Comparison of ENCODE assay signal across 20 mouse cellular contexts in genomic region chr11:78571854-78572253, GRCm38 (mm10). TPM values are rescaled to one million over a fixed set of nuclear protein-coding genes. Genes with fewer than 3 reads are reported as not detected.
DNase-seq lines count a peak whose midpoint lies in the region; ATAC-seq and TF ChIP-seq lines count a peak whose summit lies in the region.
"Had no signal": no experiment of that assay in that cellular context is flagged by ENCODE, and none has a peak within 500 bp of the region (broad histone marks: within the 10 kb centered on the region; RNA-seq: fewer than 3 reads in every experiment).

No protein-coding gene starts in this region.

- TF ChIP-seq POLR2A in MEL (IDR thresholded peaks at IDR 0.05; ENCODE audit: control insufficient read depth in 1 of 2, insufficient read depth in 1 of 2, low read depth in 1 of 2, low read length in 2 of 2, poor library complexity in 1 of 2), result no peak
- TF ChIP-seq POLR2A in cortical plate, adult 2 months (IDR thresholded peaks at IDR 0.05; ENCODE audit: extremely low read depth, insufficient read depth, low read length), result no peak

- no peak overlapping the region for H3K4me3 ChIP-seq in left cerebral cortex, adult 2 months
- no peak overlapping the region for H3K4me3 ChIP-seq in MEL (ENCODE audit: control insufficient read depth in 1 of 2, insufficient read depth in 1 of 2, low read depth in 2 of 2, low read length in 2 of 2)
- no peak overlapping the region for H3K4me3 ChIP-seq in cortical plate, adult 2 months (ENCODE audit: insufficient read depth, low read length)
- H3K4me3 ChIP-seq in midbrain, embryonic 14.5 days (replicated peaks; ENCODE audit: low read depth, low read length), result no peak overlapping the region
- H3K4me3 ChIP-seq: embryonic facial prominence, embryonic 10.5 days; erythroblast, embryonic 14.5 days; forebrain, embryonic 15.5 days; heart, embryonic 12.5 days; hindbrain, embryonic 15.5 days had no signal

- H3K27ac ChIP-seq in left cerebral cortex, adult 2 months, result peak overlapping the region; percentile 56
- H3K27ac ChIP-seq in MEL (ENCODE audit: control insufficient read depth, low read depth, low read length), result peak overlapping the region; percentile 26; the same call in 1 of the 2 replicates
- H3K27ac ChIP-seq in cortical plate, adult 2 months (ENCODE audit: insufficient read depth, low read length), result peak overlapping the region; percentile 89
- H3K27ac ChIP-seq in midbrain, embryonic 14.5 days (replicated peaks; ENCODE audit: low read depth, low read length), result no peak overlapping the region
- H3K27ac ChIP-seq: embryonic facial prominence, embryonic 10.5 days; forebrain, embryonic 15.5 days; hindbrain, embryonic 15.5 days had no signal

- H3K4me1 ChIP-seq in MEL (ENCODE audit: control insufficient read depth in 1 of 2, insufficient read depth in 2 of 2, low read length in 2 of 2), result peaks cover 15% of the 10 kb centered on the region in 2 experiments
- peaks cover 7% of the 10 kb centered on the region for H3K4me1 ChIP-seq in cortical plate, adult 2 months (ENCODE audit: control insufficient read depth, insufficient read depth, low read length)
- H3K4me1 ChIP-seq in midbrain, embryonic 14.5 days (ENCODE audit: control insufficient read depth, insufficient read depth, low read length), result no peaks in the 10 kb centered on the region
- H3K4me1 ChIP-seq: embryonic facial prominence, embryonic 10.5 days; forebrain, embryonic 15.5 days; hindbrain, embryonic 15.5 days had no signal

- ATAC-seq in midbrain, embryonic 14.5 days (ENCODE audit: low FRiP score, low TSS enrichment), result no peak
- ATAC-seq: CD4-positive, CD25-positive, alpha-beta regulatory T cell, adult 4 months; forebrain, embryonic 15.5 days; intestine, embryonic 16.5 days had no signal

- H3K4me2 ChIP-seq in midbrain, embryonic 14.5 days (ENCODE audit: low read length), result no peak overlapping the region
- H3K4me2 ChIP-seq: forebrain, embryonic 15.5 days; heart, embryonic 12.5 days; hindbrain, embryonic 15.5 days had no signal

- H3K36me3 ChIP-seq in MEL (ENCODE audit: control insufficient read depth in 1 of 2, insufficient read depth in 2 of 2, low read length in 2 of 2), result peaks cover 0 to 17% of the 10 kb centered on the region in 2 experiments
- H3K36me3 ChIP-seq in midbrain, embryonic 14.5 days (ENCODE audit: control insufficient read depth, insufficient read depth, low read length), result peaks cover 68% of the 10 kb centered on the region

- TF ChIP-seq CTCF in left cerebral cortex, adult 2 months (IDR thresholded peaks at IDR 0.05), result no peak
- no peak for TF ChIP-seq CTCF in MEL (IDR thresholded peaks at IDR 0.05 in 2 of 3, conservative IDR thresholded peaks at IDR 0.05 in 1 of 3; ENCODE audit: control insufficient read depth in 1 of 3, insufficient read depth in 1 of 3, low read depth in 2 of 3, low read length in 3 of 3, poor library complexity in 1 of 3, severe bottlenecking in 1 of 3)
- no peak for TF ChIP-seq CTCF in cortical plate, adult 2 months (IDR thresholded peaks at IDR 0.05; ENCODE audit: extremely low read depth, insufficient read depth, low read length)

- no peaks in the 10 kb centered on the region for H3K9me3 ChIP-seq in MEL (replicated peaks; ENCODE audit: insufficient read depth, low read length)
- H3K9me3 ChIP-seq in midbrain, embryonic 14.5 days (ENCODE audit: control insufficient read depth, low read length), result no peaks in the 10 kb centered on the region
- H3K9me3 ChIP-seq: embryonic facial prominence, embryonic 10.5 days; forebrain, embryonic 15.5 days; G1E; heart, embryonic 12.5 days; hindbrain, embryonic 15.5 days had no signal

- H3K9ac ChIP-seq in MEL (ENCODE audit: control insufficient read depth, low read depth, low read length, poor library complexity, severe bottlenecking), result no peak overlapping the region
- H3K9ac ChIP-seq in midbrain, embryonic 14.5 days (replicated peaks; ENCODE audit: low read length), result no peak overlapping the region
- H3K9ac ChIP-seq: forebrain, embryonic 15.5 days; heart, embryonic 12.5 days; hindbrain, embryonic 15.5 days had no signal

- 94% methylated on average over 6 of the region's 6 CpGs for WGBS in midbrain, embryonic 14.5 days

- DNase-seq in left cerebral cortex, adult 2 months (ENCODE audit: extremely low spot score in 1 of 2, low spot score in 2 of 2), result no peak
- DNase-seq in left cerebral cortex, adult 9 months (ENCODE audit: low spot score in 2 of 2), result no peak
- peak; percentile 87 for DNase-seq in MEL (ENCODE audit: low read depth, low spot score)
- DNase-seq in spleen, adult 18-20 months, result no peak
- no peak for DNase-seq in urinary bladder, postnatal 14 days (ENCODE audit: low spot score)
- no peak for DNase-seq in midbrain, embryonic 14.5 days
- DNase-seq: adrenal gland, postnatal 10 days; cerebellum, adult 11-12 months; cerebellum, adult 9-10 months; cerebellum, postnatal 36 days; gastrocnemius, postnatal 14 days had no signal

- no peak for TF ChIP-seq RAD21 in MEL (IDR thresholded peaks at IDR 0.05; ENCODE audit: low read depth, low read length)

- intact Hi-C loops in left cerebral cortex, adult 2 months (cut with DNase I), result no loop called here

- no peaks in the 10 kb centered on the region for H3K79me2 ChIP-seq in MEL (ENCODE audit: control insufficient read depth, insufficient read depth, low read length, poor library complexity)

- TF ChIP-seq EP300 in MEL (IDR thresholded peaks at IDR 0.05; ENCODE audit: low read depth in 1 of 2, low read length in 2 of 2), result peak; percentile 79 to 80

- H3K27me3 ChIP-seq in MEL (ENCODE audit: control insufficient read depth in 1 of 2, insufficient read depth in 2 of 2, low read length in 2 of 2), result no peaks in the 10 kb centered on the region
- no peaks in the 10 kb centered on the region for H3K27me3 ChIP-seq in midbrain, embryonic 14.5 days (ENCODE audit: control insufficient read depth, insufficient read depth, low read length)
- H3K27me3 ChIP-seq: forebrain, embryonic 15.5 days; heart, embryonic 12.5 days; hindbrain, embryonic 15.5 days had no signal

TF ChIP-seq in MEL, 35 proteins besides CTCF, POLR2A, EP300 and RAD21 (continues in another document):
- peak; percentile 79; the same call in 1 of the 2 replicates for TF ChIP-seq MAFK (IDR thresholded peaks at IDR 0.05; ENCODE audit: borderline replicate concordance, low read depth, low read length)
- TF ChIP-seq MAX (IDR thresholded peaks at IDR 0.05; ENCODE audit: low read length), result peak; percentile 96
- no peak for TF ChIP-seq CHD2 (IDR thresholded peaks at IDR 0.05; ENCODE audit: low read length)
- TF ChIP-seq MYC (IDR thresholded peaks at IDR 0.05; ENCODE audit: low read depth, low read length), result peak; percentile 92
- TF ChIP-seq JUND (IDR thresholded peaks at IDR 0.05; ENCODE audit: low read depth, low read length), result peak; percentile 83; the same call in 1 of the 2 replicates
- peak; percentile 90 for TF ChIP-seq SIN3A (IDR thresholded peaks at IDR 0.05; ENCODE audit: low read length)
- peak; percentile 50 for TF ChIP-seq RCOR1 (IDR thresholded peaks at IDR 0.05; ENCODE audit: low read depth, low read length)
- TF ChIP-seq NRF1 (IDR thresholded peaks at IDR 0.05; ENCODE audit: insufficient read depth, low read depth, low read length, poor library complexity, severe bottlenecking), result no peak
- TF ChIP-seq MEF2A (IDR thresholded peaks at IDR 0.05; ENCODE audit: extremely low read depth, insufficient replicate concordance, low read depth, low read length, poor library complexity, severe bottlenecking), result no peak
- no peak for TF ChIP-seq UBTF (IDR thresholded peaks at IDR 0.05; ENCODE audit: borderline replicate concordance, insufficient read depth, low read depth, low read length)
- peak; percentile 85 for TF ChIP-seq MXI1 (IDR thresholded peaks at IDR 0.05; ENCODE audit: low read depth, low read length)
- TF ChIP-seq TAL1 (IDR thresholded peaks at IDR 0.05; ENCODE audit: low read length), result peak; percentile 68
- peak; percentile 76 for TF ChIP-seq GATA1 (IDR thresholded peaks at IDR 0.05; ENCODE audit: low read depth, low read length)

RNA-seq across cellular contexts. Expression of gene Tmem97, which starts 21.3 kb away (rescaled TPM):
- total RNA-seq in left cerebral cortex, adult 2 months (2021), result 10 to 100 TPM; 17.2 to 19.3 TPM
- 204 and 207 TPM in 2 replicates for total RNA-seq in MEL (2012; rRNA removed)
- polyA plus RNA-seq in MEL (2012; ENCODE audit: insufficient read depth in 1 of 2, insufficient read length in 2 of 2, low read depth in 1 of 2, low replicate concordance in 2 of 2, missing spikeins in 1 of 2), result 100 to 1,000 TPM; 166 to 215 TPM
- polyA plus RNA-seq in cortical plate, adult 2 months (2012; rRNA removed), result 17.8 and 20.8 TPM in 2 replicates
- 32.0 and 32.8 TPM in 2 replicates for polyA plus RNA-seq in midbrain, embryonic 14.5 days (2014; fragmentation: Nextera tagmentation; extraction: Ambion mirVana)

RNA-seq across cellular contexts. Expression of gene Ift20, which starts 35.7 kb away (rescaled TPM):
- 10 to 100 TPM; 78.1 to 87.4 TPM for total RNA-seq in left cerebral cortex, adult 2 months (2021)
- 153 and 196 TPM in 2 replicates for total RNA-seq in MEL (2012; rRNA removed)
- 100 to 1,000 TPM in 1 of 2 experiments, not detected in 1; 128 TPM for polyA plus RNA-seq in MEL (2012; ENCODE audit: insufficient read depth in 1 of 2, insufficient read length in 2 of 2, low read depth in 1 of 2, low replicate concordance in 2 of 2, missing spikeins in 1 of 2)
- polyA plus RNA-seq in cortical plate, adult 2 months (2012; rRNA removed), result 100 and 101 TPM in 2 replicates
- 133 and 135 TPM in 2 replicates for polyA plus RNA-seq in midbrain, embryonic 14.5 days (2014; fragmentation: Nextera tagmentation; extraction: Ambion mirVana)

RNA-seq across cellular contexts. Expression of gene Tnfaip1, which starts 35.7 kb away (rescaled TPM):
- total RNA-seq in left cerebral cortex, adult 2 months (2021), result 10 to 100 TPM; 36.8 to 37.6 TPM
- total RNA-seq in MEL (2012; rRNA removed), result 3.9 and 4.7 TPM in 2 replicates
- polyA plus RNA-seq in MEL (2012; ENCODE audit: insufficient read depth in 1 of 2, insufficient read length in 2 of 2, low read depth in 1 of 2, low replicate concordance in 2 of 2, missing spikeins in 1 of 2), result 1 to 10 TPM in 1 of 2 experiments, not detected in 1; 7.4 TPM
- polyA plus RNA-seq in cortical plate, adult 2 months (2012; rRNA removed), result 38.2 and 38.9 TPM in 2 replicates
- 51.7 and 58.4 TPM in 2 replicates for polyA plus RNA-seq in midbrain, embryonic 14.5 days (2014; fragmentation: Nextera tagmentation; extraction: Ambion mirVana)

RNA-seq across cellular contexts. Expression of gene Poldip2, which starts 59.9 kb away (rescaled TPM):
- total RNA-seq in left cerebral cortex, adult 2 months (2021), result 100 to 1,000 TPM; 115 to 118 TPM
- 157 and 182 TPM in 2 replicates for total RNA-seq in MEL (2012; rRNA removed)
- 100 to 1,000 TPM; 166 to 260 TPM for polyA plus RNA-seq in MEL (2012; ENCODE audit: insufficient read depth in 1 of 2, insufficient read length in 2 of 2, low read depth in 1 of 2, low replicate concordance in 2 of 2, missing spikeins in 1 of 2)
- 113 and 127 TPM in 2 replicates for polyA plus RNA-seq in cortical plate, adult 2 months (2012; rRNA removed)
- polyA plus RNA-seq in midbrain, embryonic 14.5 days (2014; fragmentation: Nextera tagmentation; extraction: Ambion mirVana), result 165 and 171 TPM in 2 replicates

RNA-seq across cellular contexts. Expression of gene Tmem199, which starts 59.9 kb away (rescaled TPM):
- 10 to 100 TPM; 40.6 to 44.3 TPM for total RNA-seq in left cerebral cortex, adult 2 months (2021)
- 51.9 and 57.1 TPM in 2 replicates for total RNA-seq in MEL (2012; rRNA removed)
- 10 to 100 TPM in 1 of 2 experiments, not detected in 1; 36.5 TPM for polyA plus RNA-seq in MEL (2012; ENCODE audit: insufficient read depth in 1 of 2, insufficient read length in 2 of 2, low read depth in 1 of 2, low replicate concordance in 2 of 2, missing spikeins in 1 of 2)
- 57.8 and 62.4 TPM in 2 replicates for polyA plus RNA-seq in cortical plate, adult 2 months (2012; rRNA removed)
- polyA plus RNA-seq in midbrain, embryonic 14.5 days (2014; fragmentation: Nextera tagmentation; extraction: Ambion mirVana), result 104 and 108 TPM in 2 replicates
